Mouse (Mus musculus) liver, embryonic 14.5 days (tissue): Measurements from ENCODE around the gene Smim14. TPM values are rescaled to one million over a fixed set of nuclear protein-coding genes. Genes with fewer than 3 reads are reported as not detected.

Experiments used
- ATAC-seq: fragments of 200-750 bp; cut with Nextera tagmentation; 2 replicates; pipeline ENCODE4 v1.8.0; 2017; ENCODE audit warnings: moderate number of reproducible peaks, mild to moderate bottlenecking, moderate library complexity; ENCODE audit not compliant: insufficient read depth
- DNase-seq, 3 experiments: peaks; one replicate each; pipeline ENCODE4 v3.0.0-alpha.2; 2012 to 2013; ENCODE audit warnings: low read depth in 3 of 3, low spot score in 3 of 3
- H3K27ac ChIP-seq: fragments of 300-500 bp; sonication (generic); 2 replicates; pipeline ENCODE4 v1.5.1; 2014; ENCODE audit warnings: moderate library complexity, mild to moderate bottlenecking, control low read depth, inconsistent platforms
- H3K27me3 ChIP-seq: fragments of 300-500 bp; sonication (generic); 2 replicates; pipeline ENCODE4 v1.6.1; 2014; ENCODE audit warnings: mild to moderate bottlenecking, low read length, moderate library complexity; ENCODE audit not compliant: control insufficient read depth, insufficient read depth
- H3K36me3 ChIP-seq: fragments of 300-500 bp; sonication (generic); replicated peaks from 2 replicates; pipeline ENCODE4 v1.6.1; 2014; ENCODE audit warnings: low read depth; ENCODE audit not compliant: control insufficient read depth, insufficient read depth
- H3K4me1 ChIP-seq, 2 experiments: fragments of 200-500 bp in 1 of 2; fragments of 300-500 bp in 1 of 2; sonication (generic) in 1 of 2; replicated peaks; 2 replicates each; pipeline ENCODE4 v1.6.1; 2012 to 2014; ENCODE audit warnings: antibody characterized with exemption in 1 of 2, inconsistent platforms in 1 of 2, low read length in 1 of 2; ENCODE audit not compliant: control insufficient read depth in 2 of 2, insufficient read depth in 2 of 2
- H3K4me2 ChIP-seq: fragments of 300-500 bp; sonication (generic); 2 replicates; pipeline ENCODE4 v1.6.1; 2014; ENCODE audit warnings: low read depth, mild to moderate bottlenecking, control low read depth, moderate library complexity
- H3K4me3 ChIP-seq, 2 experiments: fragments of 200-500 bp in 1 of 2; fragments of 300-500 bp in 1 of 2; sonication (generic) in 1 of 2; 2 replicates each; pipeline ENCODE4 v1.5.1; 2012 to 2014; ENCODE audit warnings: low read depth in 2 of 2, low read length in 2 of 2, mild to moderate bottlenecking in 2 of 2, control low read depth in 1 of 2, inconsistent platforms in 1 of 2, moderate library complexity in 1 of 2; ENCODE audit not compliant: insufficient read depth in 1 of 2
- H3K9ac ChIP-seq: fragments of 300-500 bp; sonication (generic); replicated peaks from 2 replicates; pipeline ENCODE4 v1.6.1; 2014; ENCODE audit warnings: mild to moderate bottlenecking, control low read depth, moderate library complexity
- H3K9me3 ChIP-seq: fragments of 300-500 bp; sonication (generic); 2 replicates; pipeline ENCODE4 v1.6.1; 2016; ENCODE audit warnings: low read length, mixed read lengths; ENCODE audit not compliant: control insufficient read depth
- CTCF ChIP-seq: IDR thresholded peaks from 2 replicates; pipeline ENCODE4 v1.5.1; 2016; ENCODE audit warnings: antibody characterized with exemption, low read depth, control low read depth
- EP300 ChIP-seq: IDR thresholded peaks from 2 replicates; pipeline ENCODE4 v1.6.1; 2016; ENCODE audit warnings: antibody characterized with exemption, low read depth
- WGBS: fragments of 180-500 bp; shearing (Covaris S2); extraction: QIAGEN DNeasy Blood & Tissue Kit; methylation state at CpG from one replicate; pipeline ENCODE4 v1.1.7; 2014; ENCODE audit not compliant: insufficient replicate concordance; 5-methylcytosine and 5-hydroxymethylcytosine counted together
- polyA plus RNA-seq, 2 experiments: library from polyadenylated mRNA; depleted of rRNA in 1 of 2; stranded (reverse) in 1 of 2; unstranded in 1 of 2; fragments of >200 nt; fragmentation: Nextera tagmentation in 1 of 2; extraction: Ambion mirVana in 1 of 2; gene quantifications; 2 replicates each; pipeline versions ENCODE4 v1.2.1 to v1.2.3; 2012 to 2014

The Smim14 gene
- polyA plus RNA-seq, 2 experiments = 15.4 to 39.9 TPM

DNA sequence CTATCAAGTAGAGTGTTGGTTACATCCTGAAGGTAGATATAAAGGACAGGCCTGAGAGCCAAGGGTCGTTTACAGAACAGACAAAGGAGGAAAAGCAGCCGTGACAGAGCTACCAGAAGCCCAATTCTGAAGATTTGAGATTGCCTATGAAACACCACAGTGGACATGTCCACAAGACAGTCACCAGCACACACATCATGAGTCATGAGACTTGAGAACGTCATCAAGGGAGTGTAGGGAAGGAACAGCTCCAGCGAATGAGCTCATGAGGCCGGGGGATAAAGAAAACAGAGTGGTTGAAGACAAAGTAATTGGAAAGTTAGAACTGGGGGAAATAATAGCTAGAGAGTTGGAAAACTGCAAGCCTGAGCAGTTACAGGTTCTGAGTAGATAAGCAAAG lies 79.1 kb downstream of the Smim14 start:
- no peaks in the 10 kb centered on the region for H3K9me3 ChIP-seq
- no peak overlapping the region for H3K4me3 ChIP-seq
- WGBS = 54% methylated on average over 5 of the region's 5 CpGs
- H3K27ac ChIP-seq = no peak overlapping the region
- DNase-seq (no peak), ATAC-seq (no peak)
- no peak overlapping the region for H3K9ac ChIP-seq
- no peak for TF ChIP-seq CTCF
- no peak for TF ChIP-seq EP300
- H3K4me1 ChIP-seq = no peaks in the 10 kb centered on the region
- no peak overlapping the region for H3K4me2 ChIP-seq
- H3K36me3 ChIP-seq = no peaks in the 10 kb centered on the region
- H3K27me3 ChIP-seq = no peaks in the 10 kb centered on the region

DNA sequence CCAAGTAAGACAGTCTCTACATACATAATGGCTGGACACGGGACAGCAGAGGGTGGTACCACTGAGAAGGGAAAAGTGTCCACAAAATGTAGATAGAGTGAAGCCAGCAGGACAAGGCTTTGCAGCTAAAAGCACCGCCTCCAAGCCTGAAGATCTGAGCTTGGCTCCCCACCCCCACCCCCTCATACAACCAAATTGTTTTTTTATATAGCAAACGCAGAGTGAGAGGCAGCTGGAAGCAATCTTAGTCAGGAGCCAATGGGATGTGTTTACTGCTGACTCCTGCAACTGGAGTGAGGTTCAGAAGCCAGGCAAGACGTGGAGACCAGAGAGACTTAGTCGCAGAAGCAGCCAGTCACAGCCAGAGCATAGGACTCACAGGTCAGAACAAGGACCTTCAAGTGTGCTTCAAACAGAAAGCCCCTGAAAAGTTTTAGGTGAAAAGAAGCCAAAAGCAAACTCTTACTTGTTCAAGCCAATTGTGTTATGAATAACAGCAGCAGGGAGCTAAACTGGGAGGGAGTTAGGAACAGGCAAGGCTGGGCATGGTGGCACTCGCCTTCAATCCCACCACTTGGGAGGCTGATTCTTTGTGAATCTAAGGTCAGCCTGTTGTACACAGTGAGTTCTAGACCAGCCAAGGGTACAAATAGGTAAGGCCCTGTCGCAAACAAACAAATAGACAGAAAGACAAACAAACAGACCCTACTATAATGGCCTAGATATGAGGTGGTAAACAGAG lies 79.7 kb downstream of the Smim14 start:
- Histone ChIP-seq H3K36me3 (no peaks in the 10 kb centered on the region), H3K4me1 (no peaks in the 10 kb centered on the region), H3K27me3 (no peaks in the 10 kb centered on the region), H3K4me3 (no peak overlapping the region), H3K27ac (no peak overlapping the region), H3K4me2 (no peak overlapping the region), H3K9me3 (no peaks in the 10 kb centered on the region), H3K9ac (no peak overlapping the region)
- WGBS = 54% methylated on average over 7 of the region's 7 CpGs
- ATAC-seq (no peak), DNase-seq (no peak)
- no peak for TF ChIP-seq CTCF

DNA sequence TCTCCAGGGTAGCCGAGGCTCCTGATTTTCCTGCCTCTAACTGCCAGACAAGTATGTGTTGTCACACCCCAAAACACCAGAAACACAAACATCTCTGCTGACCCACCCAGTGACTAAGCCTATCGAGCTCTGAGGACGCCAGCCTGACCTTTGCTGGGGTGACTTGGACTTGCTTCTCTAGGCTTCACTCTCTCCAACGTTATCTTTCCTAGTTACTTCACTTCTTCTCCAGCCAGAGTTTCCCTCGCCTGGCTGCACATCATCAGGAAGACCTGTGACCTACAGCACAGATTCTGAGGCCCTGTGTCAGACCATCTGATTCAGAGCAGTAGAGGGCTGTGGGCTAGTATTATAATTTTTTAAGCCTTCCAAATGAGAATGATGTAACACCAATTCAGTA lies 82.2 kb downstream of the Smim14 start:
- Histone ChIP-seq H3K27me3 (no peaks in the 10 kb centered on the region), H3K4me3 (no peak overlapping the region), H3K9ac (no peak overlapping the region), H3K4me1 (no peaks in the 10 kb centered on the region), H3K36me3 (no peaks in the 10 kb centered on the region), H3K4me2 (no peak overlapping the region), H3K9me3 (no peaks in the 10 kb centered on the region), H3K27ac (no peak overlapping the region)
- WGBS = 40% methylated on average over 5 of the region's 5 CpGs
- ATAC-seq (no peak), DNase-seq (no peak)
- TF ChIP-seq CTCF (no peak), EP300 (no peak)

DNA sequence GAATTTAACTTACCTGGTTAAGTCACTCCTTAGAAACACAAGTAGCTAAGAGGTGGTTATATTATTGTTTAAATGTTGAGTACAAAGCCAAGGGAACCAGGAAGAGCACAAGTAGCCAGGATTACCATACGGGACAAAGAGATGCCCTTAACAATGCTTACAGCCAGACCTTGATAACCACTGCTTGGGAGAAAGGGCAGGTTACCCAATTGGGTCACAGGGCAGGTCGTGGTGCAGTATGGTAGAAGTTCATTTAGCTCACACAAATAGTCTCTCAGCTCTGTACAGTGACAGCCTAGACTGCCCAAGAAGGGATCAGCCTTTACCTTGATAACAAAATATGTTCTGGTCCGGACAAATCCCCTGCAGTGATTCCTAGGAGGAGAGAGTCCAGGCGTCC lies 88.0 kb downstream of the Smim14 start:
- Histone ChIP-seq H3K4me3 (no peak overlapping the region), H3K4me2 (no peak overlapping the region), H3K9ac (no peak overlapping the region), H3K4me1 (0 out of 4 replicates have a peak, but pooled peaks cover 0 to 3% of the 10 kb centered on the region in 2 experiments), H3K27ac (no peak overlapping the region), H3K27me3 (no peaks in the 10 kb centered on the region), H3K9me3 (no peaks in the 10 kb centered on the region), H3K36me3 (no peaks in the 10 kb centered on the region)
- no peak for TF ChIP-seq CTCF
- TF ChIP-seq EP300 = no peak
- no peak for DNase-seq
- WGBS = 69% methylated on average over 4 of the region's 4 CpGs
- ATAC-seq = no peak

DNA sequence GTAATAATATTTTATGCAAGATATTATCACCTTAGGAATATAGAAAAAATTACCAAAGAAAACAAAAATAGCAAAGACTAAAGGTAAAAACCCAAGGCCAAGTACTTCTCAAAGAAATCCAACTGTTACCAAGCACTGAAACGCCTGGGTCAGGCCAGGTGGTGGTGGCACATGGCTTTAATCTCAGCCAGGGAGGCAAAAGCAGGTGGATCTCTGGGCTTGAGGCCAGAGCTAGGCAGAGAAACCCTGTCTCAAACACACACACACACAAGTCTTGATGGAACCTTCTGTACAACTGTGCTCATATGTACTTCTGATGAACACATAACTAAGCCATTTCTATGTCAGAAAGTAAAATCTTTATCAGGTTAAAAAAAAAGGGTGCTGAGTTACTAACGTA lies 89.2 kb downstream of the Smim14 start:
- TF ChIP-seq EP300 (no peak), CTCF (no peak)
- H3K4me1 ChIP-seq = 0 out of 4 replicates have a peak, but pooled peaks cover 0 to 3% of the 10 kb centered on the region in 2 experiments
- H3K4me2 ChIP-seq = no peak overlapping the region
- ATAC-seq = no peak
- no peak for DNase-seq
- H3K36me3 ChIP-seq = no peaks in the 10 kb centered on the region
- 64% methylated on average over 2 of the region's 2 CpGs for WGBS
- no peak overlapping the region for H3K4me3 ChIP-seq
- no peak overlapping the region for H3K9ac ChIP-seq
- H3K27me3 ChIP-seq = no peaks in the 10 kb centered on the region
- no peak overlapping the region for H3K27ac ChIP-seq
- H3K9me3 ChIP-seq = no peaks in the 10 kb centered on the region
